Mouse (Mus musculus) thymus, postnatal 0 days (tissue): ENCODE data around the gene Nkx1-2. TPM values are rescaled to one million over a fixed set of nuclear protein-coding genes. Genes with fewer than 3 reads are reported as not detected.

Experiments used
- DNase-seq: peaks from one replicate; pipeline ENCODE4 v3.0.0-alpha.2; 2015; ENCODE audit warnings: low spot score
- polyA plus RNA-seq: library from polyadenylated mRNA; unstranded; fragments of >200 nt; fragmentation: Nextera tagmentation; extraction: Ambion mirVana; gene quantifications from 2 replicates; pipeline ENCODE4 v1.2.1, GENCODE M21; 2015

The Nkx1-2 gene
- polyA plus RNA-seq, 1 experiment from 2014 or later, result not detected

- no peak for DNase-seq
Measured at GRCm38 (mm10) chr7:132605689-132606088, 6.3 kb upstream of the Nkx1-2 start.

GRCm38 (mm10) chr7:132604720-132605119, 5.3 kb upstream of the Nkx1-2 start:
- DNase-seq, result no peak

- no peak for DNase-seq
Measured at GRCm38 (mm10) chr7:132600926-132601325, 1.5 kb upstream of the Nkx1-2 start.

- DNase-seq, result no peak
Measured at GRCm38 (mm10) chr7:132600026-132600425, 589 bp upstream of the Nkx1-2 start.

- no peak for DNase-seq
Measured at GRCm38 (mm10) chr7:132597251-132598041, 2.0 kb downstream of the Nkx1-2 start.

- no peak for DNase-seq
Measured at GRCm38 (mm10) chr7:132596557-132597250, 2.7 kb downstream of the Nkx1-2 start.

- no peak for DNase-seq
Measured at GRCm38 (mm10) chr7:132595787-132596186, 3.6 kb downstream of the Nkx1-2 start.

- no peak for DNase-seq
Measured at GRCm38 (mm10) chr7:132594325-132594724, 5.1 kb downstream of the Nkx1-2 start.

- DNase-seq, result no peak
Measured at GRCm38 (mm10) chr7:132593762-132594161, 5.7 kb downstream of the Nkx1-2 start.

GRCm38 (mm10) chr7:132589610-132590009, 9.8 kb downstream of the Nkx1-2 start:
- DNase-seq, result no peak

- no peak for DNase-seq
Measured at GRCm38 (mm10) chr7:132587167-132587566, 12.3 kb downstream of the Nkx1-2 start.

- DNase-seq, result no peak
Measured at GRCm38 (mm10) chr7:132585695-132586491, 13.5 kb downstream of the Nkx1-2 start.

GRCm38 (mm10) chr7:132581441-132581840, 18.0 kb downstream of the Nkx1-2 start:
- DNase-seq, result no peak

GRCm38 (mm10) chr7:132580511-132580910, 18.9 kb downstream of the Nkx1-2 start:
- DNase-seq, result no peak

- DNase-seq, result no peak
Measured at GRCm38 (mm10) chr7:132576891-132577290, 22.5 kb downstream of the Nkx1-2 start.

GRCm38 (mm10) chr7:132576116-132576650, 23.3 kb downstream of the Nkx1-2 start, which contains the start of gene Oat:
Gene Oat, minus strand, starts transcription at chr7:132576398.
- peak; percentile 97 for DNase-seq

GRCm38 (mm10) chr7:132575623-132576022, 23.8 kb downstream of the Nkx1-2 start:
- peak; percentile 80 for DNase-seq

- DNase-seq, result no peak
Measured at GRCm38 (mm10) chr7:132574646-132575045, 24.8 kb downstream of the Nkx1-2 start.

- DNase-seq, result no peak
Measured at GRCm38 (mm10) chr7:132573205-132573604, 26.2 kb downstream of the Nkx1-2 start.

GRCm38 (mm10) chr7:132572738-132573137, 26.7 kb downstream of the Nkx1-2 start:
- DNase-seq, result no peak

GRCm38 (mm10) chr7:132571481-132571880, 28.0 kb downstream of the Nkx1-2 start:
- DNase-seq, result no peak
